Mouse (Mus musculus): ENCODE measurements around the gene Myb. TPM values are rescaled to one million over a fixed set of nuclear protein-coding genes. Genes with fewer than 3 reads are reported as not detected.

The Myb gene
- polyA plus RNA-seq, 1 experiment: 10.4 TPM

GRCm38 (mm10) chr10:21100646-21101249 lies 60.0 kb downstream of the Myb start:
- DNase-seq (ENCODE audit: low read depth in 1 of 2, low spot score in 2 of 2): no peak
- WGBS: 36% methylated on average over 9 of the region's 9 CpGs
- H3K36me3 ChIP-seq (ENCODE audit: control insufficient read depth, insufficient read depth, low read length): no peaks in the 10 kb centered on the region
- H3K4me3 ChIP-seq (ENCODE audit: extremely low read depth, insufficient read depth, insufficient read length): no peak overlapping the region
- no peaks in the 10 kb centered on the region for H3K27me3 ChIP-seq (ENCODE audit: control insufficient read depth, insufficient read depth, low read length)
- H3K4me1 ChIP-seq (ENCODE audit: control insufficient read depth, insufficient read depth, insufficient read length): peaks cover 6% of the 10 kb centered on the region; the same call in 1 of the 2 replicates
- no peak overlapping the region for H3K27ac ChIP-seq (ENCODE audit: insufficient read depth, low read length)
- TF ChIP-seq POLR2A (IDR thresholded peaks at IDR 0.05; ENCODE audit: low read depth, low read length): no peak
- no peak for TF ChIP-seq CTCF (IDR thresholded peaks at IDR 0.05; ENCODE audit: extremely low read depth, insufficient read depth, insufficient read length, insufficient replicate concordance)

GRCm38 (mm10) chr10:21099515-21099914 lies 61.3 kb downstream of the Myb start:
- Histone ChIP-seq H3K27me3 (ENCODE audit: control insufficient read depth, insufficient read depth, low read length) (no peaks in the 10 kb centered on the region), H3K4me1 (ENCODE audit: control insufficient read depth, insufficient read depth, insufficient read length) (peaks cover 6% of the 10 kb centered on the region; the same call in 1 of the 2 replicates), H3K27ac (ENCODE audit: insufficient read depth, low read length) (no peak overlapping the region), H3K4me3 (ENCODE audit: extremely low read depth, insufficient read depth, insufficient read length) (no peak overlapping the region), H3K36me3 (ENCODE audit: control insufficient read depth, insufficient read depth, low read length) (no peaks in the 10 kb centered on the region)
- TF ChIP-seq POLR2A (IDR thresholded peaks at IDR 0.05; ENCODE audit: low read depth, low read length): no peak
- no peak for TF ChIP-seq CTCF (IDR thresholded peaks at IDR 0.05; ENCODE audit: extremely low read depth, insufficient read depth, insufficient read length, insufficient replicate concordance)
- WGBS: 80% methylated on average over 7 of the region's 7 CpGs
- DNase-seq (ENCODE audit: low read depth in 1 of 2, low spot score in 2 of 2): no peak

- TF ChIP-seq CTCF (IDR thresholded peaks at IDR 0.05; ENCODE audit: extremely low read depth, insufficient read depth, insufficient read length, insufficient replicate concordance) (no peak), POLR2A (IDR thresholded peaks at IDR 0.05; ENCODE audit: low read depth, low read length) (no peak)
- peaks cover 15% of the 10 kb centered on the region for H3K4me1 ChIP-seq (ENCODE audit: control insufficient read depth, insufficient read depth, insufficient read length)
- WGBS: 95% methylated on average over 14 of the region's 14 CpGs
- no peak overlapping the region for H3K4me3 ChIP-seq (ENCODE audit: extremely low read depth, insufficient read depth, insufficient read length)
- H3K36me3 ChIP-seq (ENCODE audit: control insufficient read depth, insufficient read depth, low read length): no peaks in the 10 kb centered on the region
- no peak for DNase-seq (ENCODE audit: low read depth in 1 of 2, low spot score in 2 of 2)
- no peak overlapping the region for H3K27ac ChIP-seq (ENCODE audit: insufficient read depth, low read length)
- no peaks in the 10 kb centered on the region for H3K27me3 ChIP-seq (ENCODE audit: control insufficient read depth, insufficient read depth, low read length)
Measured at GRCm38 (mm10) chr10:21095541-21095940, 65.2 kb downstream of the Myb start.

- Histone ChIP-seq H3K27ac (ENCODE audit: insufficient read depth, low read length) (no peak overlapping the region), H3K36me3 (ENCODE audit: control insufficient read depth, insufficient read depth, low read length) (no peaks in the 10 kb centered on the region), H3K4me1 (ENCODE audit: control insufficient read depth, insufficient read depth, insufficient read length) (peaks cover 15% of the 10 kb centered on the region), H3K27me3 (ENCODE audit: control insufficient read depth, insufficient read depth, low read length) (no peaks in the 10 kb centered on the region), H3K4me3 (ENCODE audit: extremely low read depth, insufficient read depth, insufficient read length) (no peak overlapping the region)
- no peak for DNase-seq (ENCODE audit: low read depth in 1 of 2, low spot score in 2 of 2)
- TF ChIP-seq CTCF (IDR thresholded peaks at IDR 0.05; ENCODE audit: extremely low read depth, insufficient read depth, insufficient read length, insufficient replicate concordance): no peak
- no peak for TF ChIP-seq POLR2A (IDR thresholded peaks at IDR 0.05; ENCODE audit: low read depth, low read length)
- WGBS: 68% methylated on average over 2 of the region's 2 CpGs
Measured at GRCm38 (mm10) chr10:21094896-21095295, 65.9 kb downstream of the Myb start.

GRCm38 (mm10) chr10:21093301-21093700 lies 67.5 kb downstream of the Myb start:
- H3K27ac ChIP-seq (ENCODE audit: insufficient read depth, low read length): no peak overlapping the region
- WGBS: 53% methylated on average over 5 of the region's 5 CpGs
- TF ChIP-seq POLR2A (IDR thresholded peaks at IDR 0.05; ENCODE audit: low read depth, low read length): no peak
- TF ChIP-seq CTCF (IDR thresholded peaks at IDR 0.05; ENCODE audit: extremely low read depth, insufficient read depth, insufficient read length, insufficient replicate concordance): no peak

GRCm38 (mm10) chr10:21092501-21093270 lies 68.1 kb downstream of the Myb start:
- Histone ChIP-seq H3K27ac (ENCODE audit: insufficient read depth, low read length) (no peak overlapping the region), H3K27me3 (ENCODE audit: control insufficient read depth, insufficient read depth, low read length) (no peaks in the 10 kb centered on the region), H3K36me3 (ENCODE audit: control insufficient read depth, insufficient read depth, low read length) (no peaks in the 10 kb centered on the region), H3K4me1 (ENCODE audit: control insufficient read depth, insufficient read depth, insufficient read length) (peaks cover 15% of the 10 kb centered on the region), H3K4me3 (ENCODE audit: extremely low read depth, insufficient read depth, insufficient read length) (no peak overlapping the region)
- 28% methylated on average over 18 of the region's 18 CpGs for WGBS
- DNase-seq (ENCODE audit: low read depth in 1 of 2, low spot score in 2 of 2): no peak
- TF ChIP-seq CTCF (IDR thresholded peaks at IDR 0.05; ENCODE audit: extremely low read depth, insufficient read depth, insufficient read length, insufficient replicate concordance): no peak
- TF ChIP-seq POLR2A (IDR thresholded peaks at IDR 0.05; ENCODE audit: low read depth, low read length): no peak

More at GRCm38 (mm10) chr10:21093301-21093700, 67.5 kb downstream of the Myb start:
- Histone ChIP-seq H3K4me1 (ENCODE audit: control insufficient read depth, insufficient read depth, insufficient read length) (peaks cover 15% of the 10 kb centered on the region), H3K27me3 (ENCODE audit: control insufficient read depth, insufficient read depth, low read length) (no peaks in the 10 kb centered on the region), H3K36me3 (ENCODE audit: control insufficient read depth, insufficient read depth, low read length) (no peaks in the 10 kb centered on the region), H3K4me3 (ENCODE audit: extremely low read depth, insufficient read depth, insufficient read length) (no peak overlapping the region)
- no peak for DNase-seq (ENCODE audit: low read depth in 1 of 2, low spot score in 2 of 2)
